Mouse (Mus musculus): ENCODE measurements around the gene Rmi2.

Gene Rmi2

DNA sequence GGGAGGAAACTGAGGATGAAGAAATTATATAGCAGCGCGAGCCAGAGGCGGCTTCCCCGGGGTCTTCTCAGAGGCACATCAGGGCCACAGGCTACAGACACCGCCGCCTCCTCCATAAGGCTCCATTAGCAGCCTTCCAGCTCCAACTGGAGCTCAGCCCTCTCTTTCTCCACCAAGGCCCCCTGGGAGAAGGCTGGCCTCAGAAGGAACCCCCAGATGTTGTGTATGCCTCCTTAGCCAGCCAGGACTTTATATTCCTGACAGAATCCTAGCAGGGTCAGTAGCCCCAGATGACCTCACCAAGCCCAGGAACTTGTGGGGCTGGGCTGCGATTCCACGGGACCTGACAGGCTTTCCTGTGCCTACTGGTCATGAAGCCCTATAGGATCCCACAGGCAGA lies 32.0 kb downstream of the Rmi2 start:
- in situ Hi-C loops (cut with MboI) = no loop called here

DNA sequence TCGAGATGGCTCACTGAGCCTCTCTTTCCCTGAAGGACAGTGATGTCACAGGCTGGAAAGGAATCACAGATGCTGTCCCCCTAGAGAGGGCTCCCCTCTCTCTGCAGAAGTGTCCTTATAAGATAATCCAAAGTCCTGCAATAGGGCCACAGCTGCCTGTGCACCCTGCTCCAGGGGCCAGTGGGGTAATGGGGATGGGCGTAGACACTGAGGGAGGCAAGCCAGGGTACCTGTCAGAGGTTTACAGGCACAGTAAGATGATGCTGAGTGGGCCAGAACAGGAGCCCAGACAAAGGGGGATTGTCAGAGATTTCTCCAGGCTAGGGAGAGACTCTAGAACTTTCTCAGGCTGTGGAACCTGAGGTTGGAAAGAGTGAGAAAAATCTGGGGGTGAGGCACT lies 32.6 kb downstream of the Rmi2 start:
- in situ Hi-C loops (cut with MboI) = no loop called here

- in situ Hi-C loops (cut with MboI) = no loop called here
Observed at GRCm38 (mm10) chr16:10867904-10868440, 33.1 kb downstream of the Rmi2 start.

- in situ Hi-C loops (cut with MboI) = no loop called here
Observed at GRCm38 (mm10) chr16:10870969-10871368, 36.1 kb downstream of the Rmi2 start.

DNA sequence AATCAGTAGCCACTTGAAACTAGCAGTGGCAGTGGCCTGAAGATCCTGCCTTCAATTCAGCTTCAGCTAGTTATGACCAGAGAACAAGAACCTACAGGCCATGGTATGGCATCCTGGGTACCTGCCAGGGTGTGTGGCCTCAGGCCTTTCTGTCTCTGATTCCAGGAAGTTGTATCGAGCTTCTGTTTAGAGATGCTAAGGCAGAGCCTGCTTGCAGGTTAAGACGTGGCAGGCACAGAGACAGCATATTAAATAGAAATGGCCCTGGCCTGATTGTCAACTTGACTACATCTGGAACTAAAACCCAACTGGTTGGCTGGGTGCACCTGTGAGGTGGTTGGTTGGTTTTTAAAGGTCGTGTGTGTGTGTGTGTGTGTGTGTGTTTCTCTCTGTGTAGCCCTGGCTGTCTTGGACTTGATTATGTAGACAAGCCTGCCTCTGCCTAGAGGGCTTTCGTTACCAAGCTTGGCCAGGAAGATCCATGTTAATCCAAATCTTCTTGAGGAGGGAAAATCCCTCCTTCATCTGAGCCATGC lies 38.0 kb downstream of the Rmi2 start:
- in situ Hi-C loops (cut with MboI) = no loop called here

GRCm38 (mm10) chr16:10873654-10874053 lies 38.8 kb downstream of the Rmi2 start:
- in situ Hi-C loops (cut with MboI) = no loop called here

GRCm38 (mm10) chr16:10878227-10878626 lies 43.4 kb downstream of the Rmi2 start:
- in situ Hi-C loops (cut with MboI) = loop anchor here (5.0 kb wide), 2 partner anchors 154 to 234 kb away; no protein-coding TSS in a partner anchor

- in situ Hi-C loops (cut with MboI) = loop anchor here (5.0 kb wide), 2 partner anchors 153 to 233 kb away; no protein-coding TSS in a partner anchor
Observed at GRCm38 (mm10) chr16:10879467-10879866, 44.6 kb downstream of the Rmi2 start.

GRCm38 (mm10) chr16:10881231-10881962 lies 46.5 kb downstream of the Rmi2 start:
- in situ Hi-C loops (cut with MboI) = no loop called here

DNA sequence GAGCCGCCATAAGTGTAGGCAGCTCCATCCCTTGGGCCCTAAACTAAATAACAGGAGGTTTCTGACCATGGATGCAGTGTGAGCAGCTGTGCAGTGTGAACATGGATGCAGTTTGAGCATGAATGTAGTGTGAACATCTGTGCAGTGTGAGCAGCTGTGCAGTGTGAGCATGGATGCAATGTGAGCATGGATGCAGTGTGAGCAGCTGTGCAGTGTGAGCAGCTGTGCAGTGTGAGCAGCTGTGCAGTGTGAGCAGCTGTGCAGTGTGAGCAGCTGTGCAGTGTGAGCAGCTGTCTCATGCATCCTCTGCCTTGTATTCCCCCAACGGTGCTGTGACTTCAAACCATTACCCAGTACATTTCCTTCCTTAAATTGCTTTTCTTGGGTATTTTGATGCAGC lies 52.6 kb downstream of the Rmi2 start:
- in situ Hi-C loops (cut with MboI) = no loop called here

GRCm38 (mm10) chr16:10890363-10890762 lies 55.5 kb downstream of the Rmi2 start:
- in situ Hi-C loops (cut with MboI) = no loop called here

DNA sequence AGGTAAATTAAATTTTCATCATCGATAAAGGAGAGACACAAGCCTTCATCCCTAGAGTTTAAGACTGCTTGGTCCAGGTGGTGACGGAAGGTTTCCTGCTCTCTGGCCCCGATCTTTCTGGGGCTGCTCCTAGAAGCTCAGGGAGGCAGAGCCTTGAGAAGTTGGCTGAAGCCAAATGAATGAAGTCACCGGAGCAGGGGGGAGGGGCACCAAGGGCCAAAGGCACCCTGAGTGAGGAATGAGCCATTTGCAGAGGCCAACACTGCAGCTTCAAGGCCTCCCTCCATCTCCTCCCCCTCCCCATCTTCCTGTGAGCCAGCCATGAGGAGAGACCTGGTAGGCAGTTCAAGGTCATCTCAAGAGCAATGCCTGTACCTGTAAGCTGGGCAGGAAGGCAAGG lies 58.3 kb downstream of the Rmi2 start:
- in situ Hi-C loops (cut with MboI) = no loop called here

- in situ Hi-C loops (cut with MboI) = no loop called here
Observed at GRCm38 (mm10) chr16:10895906-10896305, 61.0 kb downstream of the Rmi2 start.

GRCm38 (mm10) chr16:10897372-10897771 lies 62.5 kb downstream of the Rmi2 start:
- in situ Hi-C loops (cut with MboI) = no loop called here

DNA sequence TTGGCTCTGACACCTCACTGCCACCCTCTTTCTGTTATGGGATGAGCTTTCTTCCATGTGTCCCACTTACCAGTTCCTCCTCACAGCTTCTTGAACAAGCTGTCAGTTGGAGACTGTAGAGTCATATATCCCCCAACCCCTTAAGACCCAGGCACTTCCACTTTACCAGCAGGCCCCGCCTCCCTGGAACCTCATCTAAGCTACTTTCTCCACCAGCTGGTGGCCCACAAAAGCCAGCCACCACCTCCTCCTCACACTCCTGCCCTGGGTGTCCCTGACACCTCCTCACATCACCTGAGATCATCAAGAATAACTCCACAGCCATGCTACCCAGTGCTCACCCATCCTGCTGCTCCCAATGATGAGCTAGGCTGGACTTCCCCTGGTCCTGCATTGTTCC lies 65.9 kb downstream of the Rmi2 start:
- in situ Hi-C loops (cut with MboI) = no loop called here

- in situ Hi-C loops (cut with MboI) = no loop called here
Observed at GRCm38 (mm10) chr16:10901956-10902355, 67.1 kb downstream of the Rmi2 start.

GRCm38 (mm10) chr16:10902849-10903248 lies 68.0 kb downstream of the Rmi2 start:
- in situ Hi-C loops (cut with MboI) = no loop called here

- in situ Hi-C loops (cut with MboI) = no loop called here
Observed at GRCm38 (mm10) chr16:10905661-10906113, 70.8 kb downstream of the Rmi2 start.

DNA sequence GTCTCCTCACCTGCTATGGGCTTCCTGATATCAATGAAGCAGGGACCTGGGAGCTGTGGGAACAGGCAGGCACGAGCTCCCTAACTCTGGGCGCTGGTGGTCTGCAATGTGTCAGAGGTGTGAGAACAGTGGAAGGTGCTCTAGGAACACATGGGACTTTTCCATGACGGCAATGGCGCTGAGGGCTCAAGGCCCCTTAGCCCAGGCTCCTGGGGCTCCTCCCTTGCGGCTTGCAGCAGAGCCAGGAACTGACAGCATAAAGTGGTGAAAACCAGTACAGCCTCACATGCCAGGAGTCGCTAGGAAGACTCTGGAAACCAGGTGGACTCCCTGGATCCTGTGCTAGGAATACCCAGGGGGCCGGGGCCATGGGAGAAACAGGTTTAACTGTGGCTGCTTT lies 75.7 kb downstream of the Rmi2 start:
- in situ Hi-C loops (cut with MboI) = no loop called here

DNA sequence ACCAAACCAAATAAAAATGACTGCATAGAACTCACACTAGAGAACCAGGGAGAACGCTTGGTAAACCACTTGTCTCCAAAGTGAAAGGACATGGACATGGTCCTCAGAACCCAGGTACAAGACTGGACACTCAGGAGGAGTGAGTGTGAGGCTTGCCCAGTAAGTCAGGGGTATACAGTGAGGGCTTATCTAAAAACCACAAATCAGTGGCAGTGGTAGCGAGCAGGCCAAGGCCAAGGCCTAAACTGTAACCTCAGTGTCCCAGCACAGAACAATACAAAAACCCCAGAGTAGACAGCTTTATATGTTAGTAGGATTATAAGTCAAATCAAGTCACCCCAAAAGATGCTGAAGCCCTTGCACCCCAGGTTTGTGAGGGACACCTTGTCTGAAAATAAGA lies 76.2 kb downstream of the Rmi2 start:
- in situ Hi-C loops (cut with MboI) = no loop called here

GRCm38 (mm10) chr16:10915066-10915465 lies 80.2 kb downstream of the Rmi2 start:
- in situ Hi-C loops (cut with MboI) = no loop called here

GRCm38 (mm10) chr16:10916271-10916670 lies 81.4 kb downstream of the Rmi2 start:
- in situ Hi-C loops (cut with MboI) = no loop called here

DNA sequence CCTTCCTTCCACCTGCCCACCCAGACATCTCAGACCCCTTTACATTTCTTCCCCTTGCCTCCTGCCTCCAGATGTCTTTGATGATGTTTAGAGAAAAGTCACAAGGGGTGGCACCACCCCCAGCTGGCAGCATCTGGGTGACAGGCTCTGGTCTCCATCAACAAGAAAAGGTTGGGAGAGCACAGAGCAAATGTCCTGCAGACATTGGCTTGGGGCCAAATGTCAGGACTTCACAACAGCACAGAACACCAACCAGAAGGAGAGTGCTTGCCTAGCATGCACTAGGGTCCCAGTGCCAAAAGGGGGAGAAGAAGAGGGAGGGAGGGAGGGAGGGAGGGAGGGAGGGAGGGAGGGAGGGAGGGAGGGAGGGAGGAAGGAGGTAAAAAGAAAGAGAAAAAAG lies 85.0 kb downstream of the Rmi2 start:
- in situ Hi-C loops (cut with MboI) = no loop called here
